Mouse (Mus musculus): Measurements from ENCODE around the gene Antxr2. TPM values are rescaled to one million over a fixed set of nuclear protein-coding genes. Genes with fewer than 3 reads are reported as not detected.

Antxr2 gene
- total and polyA plus RNA-seq, 2 experiments from 2014 or later: 1.1 to 4.4 TPM

DNA sequence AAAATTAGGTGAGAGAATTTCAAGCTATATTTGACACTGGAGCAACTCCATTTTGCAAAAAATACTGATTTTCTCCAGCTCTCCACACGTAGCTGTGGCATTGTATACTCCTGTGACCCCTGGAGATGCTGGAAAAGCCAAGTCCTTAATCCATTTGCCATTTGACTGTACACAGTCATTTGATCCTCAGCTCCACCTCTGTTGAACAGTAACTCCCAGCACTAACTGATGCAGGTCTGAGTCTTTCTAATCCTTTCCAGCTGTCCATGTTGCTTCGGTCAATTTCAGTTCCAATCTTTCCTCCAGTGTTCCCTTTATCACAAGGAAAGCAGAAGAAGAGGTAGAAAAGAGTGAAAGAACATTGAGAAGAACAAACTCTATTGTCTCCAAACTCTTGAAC, 195.4 kb downstream of the Antxr2 start:
- WGBS: 53% methylated on average over 2 of the region's 2 CpGs
- ATAC-seq (ENCODE audit: low FRiP score): no peak
- no peak overlapping the region for H3K4me2 ChIP-seq (ENCODE audit: low read depth, low read length, poor library complexity, severe bottlenecking)

GRCm38 (mm10) chr5:97834770-97835169, 196.1 kb downstream of the Antxr2 start:
- ATAC-seq (ENCODE audit: low FRiP score): no peak
- no peak for DNase-seq (ENCODE audit: low spot score)
- no peak for TF ChIP-seq CTCF (IDR thresholded peaks at IDR 0.05)

More for the DNA sequence above, 195.4 kb downstream of the Antxr2 start:
- DNase-seq (ENCODE audit: low spot score): no peak
- no peaks in the 10 kb centered on the region for H3K9me3 ChIP-seq (ENCODE audit: low read length)
- H3K4me1 ChIP-seq (ENCODE audit: insufficient read depth, low read length): no peaks in the 10 kb centered on the region
- H3K4me3 ChIP-seq (ENCODE audit: low read depth, low read length): no peak overlapping the region
- no peaks in the 10 kb centered on the region for H3K27me3 ChIP-seq (ENCODE audit: insufficient read depth, low read length)
- H3K36me3 ChIP-seq (ENCODE audit: insufficient read depth, low read length): no peaks in the 10 kb centered on the region
- TF ChIP-seq CTCF (IDR thresholded peaks at IDR 0.05): no peak
- H3K27ac ChIP-seq (ENCODE audit: low read depth, low read length): no peak overlapping the region
- H3K9ac ChIP-seq (replicated peaks; ENCODE audit: low read length, poor library complexity, severe bottlenecking): no peak overlapping the region

More at GRCm38 (mm10) chr5:97834770-97835169, 196.1 kb downstream of the Antxr2 start:
- Histone ChIP-seq H3K36me3 (ENCODE audit: insufficient read depth, low read length) (no peaks in the 10 kb centered on the region), H3K9me3 (ENCODE audit: low read length) (no peaks in the 10 kb centered on the region), H3K4me3 (ENCODE audit: low read depth, low read length) (no peak overlapping the region), H3K27me3 (ENCODE audit: insufficient read depth, low read length) (no peaks in the 10 kb centered on the region), H3K4me2 (ENCODE audit: low read depth, low read length, poor library complexity, severe bottlenecking) (no peak overlapping the region), H3K4me1 (ENCODE audit: insufficient read depth, low read length) (no peaks in the 10 kb centered on the region), H3K9ac (replicated peaks; ENCODE audit: low read length, poor library complexity, severe bottlenecking) (no peak overlapping the region), H3K27ac (ENCODE audit: low read depth, low read length) (no peak overlapping the region)
- 79% methylated on average over 1 of the region's 1 CpGs for WGBS

Other genes with a start within 250 kb of the Antxr2 start
- 8.5 and 12.8 TPM in 2 replicates for gene Prdm8, start 136.2 kb upstream of the Antxr2 start, total RNA-seq (2014; rRNA removed)
- gene Prdm8, start 136.2 kb upstream of the Antxr2 start, polyA plus RNA-seq (2015; fragmentation: Nextera tagmentation; extraction: Ambion mirVana): 0.56 and 0.62 TPM in 2 replicates
- 1.1 TPM in 2 replicates for gene Fgf5, start 223.1 kb upstream of the Antxr2 start, total RNA-seq (2014; rRNA removed)
- 0.32 and 0.88 TPM in 2 replicates for gene Fgf5, start 223.1 kb upstream of the Antxr2 start, polyA plus RNA-seq (2015; fragmentation: Nextera tagmentation; extraction: Ambion mirVana)